Mouse (Mus musculus): Measurements from ENCODE around the gene Bola1.
"Not testable (repeated sequence)": the region's sequence is repeated elsewhere in the genome, so short reads cannot be mapped to it uniquely, and the experiment has no call there.

Bola1 gene

GRCm38 (mm10) chr3:96181510-96182381 lies 37.8 kb downstream of the Bola1 start:
- no peak for DNase-seq (ENCODE audit: low spot score in 2 of 2)

DNA sequence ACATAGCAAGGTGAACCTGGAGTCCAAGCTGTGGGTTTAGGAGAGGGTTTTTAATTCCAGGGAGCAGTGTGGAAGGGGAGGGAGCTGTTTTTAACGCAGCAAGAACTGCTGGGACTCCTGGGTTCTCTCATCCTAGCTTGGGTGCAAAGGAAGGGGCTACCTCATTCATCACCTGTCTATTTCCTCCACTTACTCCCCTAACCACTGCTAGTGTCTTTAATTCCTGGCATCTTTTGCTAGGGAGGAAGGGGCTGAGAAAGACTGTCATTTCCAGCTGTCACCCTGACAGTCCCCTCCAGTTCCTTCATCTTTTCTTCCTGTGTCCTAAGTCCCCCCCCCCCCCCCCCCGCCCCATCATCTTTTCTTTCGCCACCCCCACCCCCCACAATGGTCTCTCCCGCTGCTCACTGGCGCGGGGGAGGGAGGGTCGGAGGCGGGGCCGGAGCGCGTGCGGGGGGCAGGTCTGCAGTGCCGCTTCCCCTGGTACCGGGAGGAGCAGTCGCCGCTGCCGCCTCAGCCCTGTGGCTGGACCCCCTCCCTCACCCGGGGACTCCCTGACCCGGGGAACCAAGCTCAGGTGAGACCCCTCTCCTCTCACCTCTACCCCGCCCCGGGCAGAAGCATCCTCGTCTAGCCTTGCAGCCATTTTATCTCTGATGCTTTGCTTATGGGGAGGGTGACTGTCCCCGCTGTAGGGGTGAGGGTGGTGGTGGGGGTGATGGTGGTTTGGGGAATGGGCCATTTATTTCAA lies 38.6 kb downstream of the Bola1 start, which contains the start of gene Sv2a:
Gene Sv2a, plus strand, starts transcription at position 425 of the 751 bp plus-strand sequence.
- no peak for DNase-seq (ENCODE audit: low spot score in 2 of 2)

DNA sequence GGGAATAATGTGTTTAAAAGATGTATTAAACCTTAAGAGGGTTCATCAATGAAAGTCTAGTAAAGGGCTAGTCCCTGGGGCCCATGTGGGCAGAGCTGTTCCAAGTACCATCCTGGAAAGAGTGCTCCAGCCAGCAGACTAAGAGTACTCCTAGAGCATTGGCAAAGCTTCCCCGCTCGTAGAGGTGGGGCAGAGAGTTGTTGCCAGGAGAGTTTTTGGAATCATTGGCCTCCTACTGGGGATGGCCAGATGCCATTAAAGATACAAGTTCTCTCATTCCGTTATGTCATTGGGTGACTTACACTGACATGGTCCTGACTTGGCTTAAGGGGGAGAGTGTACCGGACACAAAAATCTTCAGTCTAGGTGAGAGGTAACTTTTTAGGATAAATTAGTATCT lies 40.0 kb downstream of the Bola1 start:
- no peak for DNase-seq (ENCODE audit: low spot score in 2 of 2)

GRCm38 (mm10) chr3:96178902-96179301 lies 40.6 kb downstream of the Bola1 start:
- no peak for DNase-seq (ENCODE audit: low spot score in 2 of 2)

DNA sequence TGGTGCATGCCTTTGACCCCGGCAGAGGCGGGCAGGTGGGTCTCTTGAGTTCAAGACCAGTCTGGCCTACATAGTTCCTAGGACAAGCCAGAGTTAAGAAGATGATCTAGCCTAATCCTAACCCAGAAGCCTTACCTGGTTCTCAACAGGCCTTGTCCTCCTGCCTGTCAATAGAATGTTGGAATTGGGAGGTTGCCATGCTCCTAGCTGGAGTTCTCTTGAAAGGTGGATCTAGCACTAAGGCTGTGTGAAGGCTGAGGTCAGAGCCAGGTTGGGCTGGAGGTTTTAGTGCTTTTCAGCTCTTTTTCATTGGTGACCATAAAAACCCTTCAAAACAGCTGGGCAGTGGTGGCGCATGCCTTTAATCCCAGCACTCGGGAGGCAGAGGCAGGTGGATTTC lies 41.1 kb downstream of the Bola1 start:
- DNase-seq (ENCODE audit: low spot score in 2 of 2): no peak

- DNase-seq (ENCODE audit: low spot score in 2 of 2): no peak
These were observed 44.3 kb downstream of the Bola1 start for GRCm38 (mm10) chr3:96175251-96175650.

- not testable (repeated sequence) for DNase-seq (ENCODE audit: low spot score in 2 of 2)
These were observed 45.5 kb downstream of the Bola1 start for GRCm38 (mm10) chr3:96174042-96174441.

DNA sequence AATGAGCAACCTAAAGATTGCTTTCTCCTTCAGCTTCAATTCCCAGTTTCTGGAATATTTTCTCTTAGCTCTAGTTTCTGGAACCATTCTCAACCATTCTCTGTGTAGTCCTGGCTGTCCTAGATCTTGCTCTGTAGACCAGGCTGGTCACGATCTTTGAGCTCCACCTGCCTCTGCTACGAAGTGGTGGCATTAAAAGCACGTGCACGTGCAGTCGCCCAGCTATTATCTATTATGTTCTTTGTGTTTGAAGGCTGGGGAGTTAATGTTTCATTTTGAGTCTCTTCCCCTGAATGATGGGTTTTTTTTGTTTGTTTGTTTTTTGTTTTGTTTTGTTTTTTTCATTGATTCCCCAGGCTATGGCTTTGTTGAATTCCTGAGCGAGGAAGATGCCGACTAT lies 46.3 kb downstream of the Bola1 start:
- DNase-seq (ENCODE audit: low spot score in 2 of 2): no peak

GRCm38 (mm10) chr3:96172197-96173178 lies 47.0 kb downstream of the Bola1 start, which contains the start of gene Sf3b4:
TSS of gene Sf3b4 (plus strand) at chr3:96172332.
- DNase-seq (ENCODE audit: low spot score in 2 of 2): peak; percentile 77 to 78

DNA sequence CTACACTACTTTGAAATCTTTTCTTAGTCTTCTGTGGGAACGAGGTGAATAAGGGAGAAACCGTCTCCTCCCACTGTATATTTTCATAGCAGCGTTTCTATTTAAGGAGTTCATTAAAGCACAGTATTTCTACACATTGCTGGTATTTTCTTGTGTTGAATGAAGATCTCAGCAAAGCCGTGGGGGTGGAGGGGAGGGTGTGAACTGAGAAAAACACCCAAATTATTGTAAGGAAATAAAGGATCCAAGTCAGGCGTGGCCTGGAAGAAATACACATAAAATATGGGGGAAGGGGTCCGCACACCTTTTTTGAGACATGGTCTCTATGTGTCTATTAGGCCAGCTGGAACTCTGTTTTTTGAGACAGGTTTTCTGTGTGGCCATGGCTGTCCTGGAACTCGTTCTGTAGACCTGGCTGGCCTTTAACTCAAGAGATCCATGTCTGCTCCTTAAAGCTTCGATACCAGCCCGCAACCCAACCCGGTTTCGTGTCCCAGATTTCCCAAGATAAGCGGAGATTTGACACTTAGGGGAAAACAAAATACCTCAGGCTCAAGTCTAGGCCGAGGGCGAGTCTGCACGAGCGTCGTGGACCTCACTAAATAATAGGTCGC lies 47.8 kb downstream of the Bola1 start:
- no peak for DNase-seq (ENCODE audit: low spot score in 2 of 2)

GRCm38 (mm10) chr3:96170976-96171545 lies 48.4 kb downstream of the Bola1 start:
- no peak for DNase-seq (ENCODE audit: low spot score in 2 of 2)

GRCm38 (mm10) chr3:96170276-96170675 lies 49.2 kb downstream of the Bola1 start:
- no peak for DNase-seq (ENCODE audit: low spot score in 2 of 2)

DNA sequence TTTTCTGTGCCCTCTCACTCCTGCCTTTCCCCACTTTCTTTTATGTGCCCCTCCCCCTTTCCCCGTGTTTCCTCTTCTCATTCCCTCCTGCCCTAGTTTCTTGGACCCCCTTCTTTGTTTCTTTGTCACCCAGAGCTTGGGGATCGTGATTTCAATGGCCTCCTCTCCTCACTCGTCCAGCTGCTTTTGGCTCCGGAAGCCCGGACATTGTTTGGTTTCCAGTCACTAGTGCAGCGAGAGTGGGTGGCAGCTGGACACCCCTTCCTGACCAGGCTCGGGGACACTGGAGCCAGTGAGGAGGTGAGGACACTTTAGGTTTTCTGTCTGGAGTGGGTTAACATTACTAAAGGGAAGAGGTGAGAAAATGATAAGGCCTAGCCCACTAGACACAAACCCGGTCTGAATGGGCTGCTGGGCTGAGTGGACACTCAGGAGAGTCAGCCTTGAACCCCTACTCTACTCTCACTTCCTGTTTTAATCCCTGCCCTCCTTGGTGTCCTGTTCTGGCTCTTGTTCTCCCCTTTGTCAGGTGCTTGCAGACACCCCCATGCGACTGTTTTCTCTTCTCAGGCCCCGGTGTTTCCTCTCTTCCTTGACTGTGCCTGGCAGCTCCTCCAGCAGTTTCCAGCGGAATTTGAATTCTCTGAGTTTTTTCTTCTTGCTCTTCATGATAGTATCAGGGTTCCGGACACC lies 50.9 kb downstream of the Bola1 start:
- DNase-seq (ENCODE audit: low spot score in 2 of 2): no peak

GRCm38 (mm10) chr3:96163040-96163439 lies 56.5 kb downstream of the Bola1 start:
- no peak for DNase-seq (ENCODE audit: low spot score in 2 of 2)

GRCm38 (mm10) chr3:96161869-96162840 lies 57.4 kb downstream of the Bola1 start, which contains the start of gene Mtmr11:
TSS of gene Mtmr11 (plus strand) at chr3:96162004.
- peak in 1 of 2 experiments; percentile 30 for DNase-seq (ENCODE audit: low spot score in 2 of 2)

DNA sequence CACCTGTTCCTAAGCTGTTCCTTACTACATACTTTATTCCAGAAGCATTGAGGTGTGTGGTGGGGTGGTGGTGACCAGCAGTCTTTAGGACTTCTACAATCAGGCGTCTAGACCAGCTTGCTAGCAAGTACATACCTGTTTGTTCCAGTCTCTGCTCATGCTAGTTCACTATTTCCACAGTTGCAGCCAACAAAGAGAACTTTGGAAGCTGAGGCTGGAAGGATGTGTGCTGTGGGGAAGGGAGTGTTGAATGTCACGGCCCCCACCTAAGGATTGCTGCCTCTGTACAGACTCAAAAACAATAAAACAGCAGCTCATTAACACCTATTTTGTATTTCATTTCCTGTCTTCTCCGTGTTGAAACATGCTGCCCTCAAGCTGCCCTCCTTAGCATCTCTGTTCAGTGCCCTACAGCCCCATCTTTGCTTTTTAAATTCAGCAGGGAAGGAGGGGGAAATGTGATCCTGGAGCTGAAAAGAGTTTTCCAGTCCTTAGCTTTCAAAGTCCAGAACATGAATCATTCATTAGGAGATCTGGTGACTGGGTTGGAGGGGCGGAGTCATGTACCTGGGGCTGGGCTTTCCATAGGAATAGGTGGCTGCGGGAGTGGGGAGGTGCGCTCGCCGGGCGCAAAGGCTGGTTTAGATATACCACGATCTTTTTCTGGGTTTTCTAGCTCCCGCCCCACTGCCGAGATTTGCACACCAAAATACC lies 58.5 kb downstream of the Bola1 start:
- peak; percentile 60 to 65 for DNase-seq (ENCODE audit: low spot score in 2 of 2)

DNA sequence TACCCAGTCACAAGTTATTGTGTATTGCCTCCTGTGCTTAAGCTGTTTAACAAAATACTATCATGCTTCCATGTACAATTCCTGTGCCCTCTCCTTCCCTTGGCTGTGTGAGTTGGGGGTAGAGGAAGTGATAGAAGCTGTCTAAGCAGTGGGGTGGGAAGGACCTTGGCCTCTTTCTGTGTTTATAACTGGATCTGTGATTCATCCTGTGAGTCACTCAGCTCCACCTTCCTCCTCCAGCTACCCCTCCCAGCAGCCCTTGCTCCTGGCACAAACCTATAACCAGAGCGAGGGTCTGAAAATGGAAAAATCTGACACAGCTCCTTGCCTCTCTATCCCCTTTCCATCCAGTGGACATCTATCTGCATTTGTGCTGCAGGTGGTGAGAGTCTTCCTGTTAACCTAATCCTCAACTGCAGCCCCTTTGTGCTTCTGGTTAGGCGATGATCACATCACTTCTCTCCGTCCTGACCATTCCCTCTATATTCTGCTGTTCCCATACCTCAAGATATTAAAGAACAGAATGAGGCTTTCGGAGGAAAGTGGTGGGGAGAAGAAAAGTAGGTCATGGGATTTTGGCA lies 59.2 kb downstream of the Bola1 start:
- peak; percentile 53 to 75 for DNase-seq (ENCODE audit: low spot score in 2 of 2)

DNA sequence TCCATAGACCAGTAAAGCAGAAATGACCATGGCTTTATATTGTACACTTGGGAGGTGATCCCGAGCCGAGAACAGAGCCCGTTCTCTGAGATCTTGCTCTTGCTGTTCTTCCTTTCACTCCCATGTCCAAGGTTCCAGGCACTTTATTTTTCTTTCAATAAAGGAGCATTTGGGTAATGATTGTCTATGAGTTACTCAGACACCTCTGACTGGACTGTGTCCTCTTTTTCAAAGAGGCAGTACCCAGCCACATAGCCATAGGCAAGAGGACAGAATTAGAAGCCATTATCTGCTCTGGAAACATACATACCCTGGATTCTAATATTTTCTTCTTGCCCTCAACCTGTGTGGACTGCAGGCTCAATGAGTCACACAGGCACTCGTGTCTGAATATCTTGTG lies 59.7 kb downstream of the Bola1 start:
- no peak for DNase-seq (ENCODE audit: low spot score in 2 of 2)
